Mouse (Mus musculus) kidney, postnatal 36 days (tissue): Measurements from ENCODE around the gene Zfp971.
"Not testable (repeated sequence)": the region's sequence is repeated elsewhere in the genome, so short reads cannot be mapped to it uniquely, and the experiment has no call there.

Experiments
- DNase-seq, 2 experiments: peaks; one replicate each; pipeline ENCODE4 v3.0.0; 2021 to 2022; ENCODE audit warnings: mixed read lengths in 2 of 2

The Zfp971 gene

GRCm38 (mm10) chr2:178023011-178023611, at the start of gene Zfp971:
Zfp971 (plus strand) TSS chr2:178023284.
- peak; percentile 47 to 63 for DNase-seq

DNA sequence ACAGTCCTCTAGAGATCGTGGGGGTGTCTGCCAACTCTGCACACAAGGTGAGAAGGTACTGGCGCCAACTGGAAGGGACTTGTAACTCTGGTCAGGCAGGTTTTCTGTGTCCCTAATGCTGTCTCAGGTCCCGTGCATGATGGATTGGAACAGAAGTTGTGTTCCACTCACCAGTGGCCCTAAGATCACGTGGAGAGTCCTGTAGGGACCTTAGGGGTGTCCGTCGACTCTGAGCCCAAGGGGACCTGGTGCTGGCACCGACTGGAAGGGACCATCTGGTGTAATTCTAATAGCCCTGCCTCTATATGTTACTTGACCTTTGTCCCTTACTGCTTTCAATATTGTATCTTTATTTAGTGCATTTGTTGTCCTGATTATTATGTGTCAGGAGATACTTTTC, 48.3 kb upstream of the Zfp971 start:
- DNase-seq = not testable (repeated sequence)

- not testable (repeated sequence) for DNase-seq
These were observed 3.6 kb upstream of the Zfp971 start for GRCm38 (mm10) chr2:178019486-178019885.

- not testable (repeated sequence) for DNase-seq
These were observed 2.3 kb upstream of the Zfp971 start for GRCm38 (mm10) chr2:178020773-178021172.

GRCm38 (mm10) chr2:178023861-178024260, 777 bp downstream of the Zfp971 start:
- peak in 1 of 2 experiments; percentile 3 for DNase-seq

- peak in 1 of 2 experiments; percentile 16 for DNase-seq
These were observed 4.5 kb downstream of the Zfp971 start for GRCm38 (mm10) chr2:178027601-178028000.

DNA sequence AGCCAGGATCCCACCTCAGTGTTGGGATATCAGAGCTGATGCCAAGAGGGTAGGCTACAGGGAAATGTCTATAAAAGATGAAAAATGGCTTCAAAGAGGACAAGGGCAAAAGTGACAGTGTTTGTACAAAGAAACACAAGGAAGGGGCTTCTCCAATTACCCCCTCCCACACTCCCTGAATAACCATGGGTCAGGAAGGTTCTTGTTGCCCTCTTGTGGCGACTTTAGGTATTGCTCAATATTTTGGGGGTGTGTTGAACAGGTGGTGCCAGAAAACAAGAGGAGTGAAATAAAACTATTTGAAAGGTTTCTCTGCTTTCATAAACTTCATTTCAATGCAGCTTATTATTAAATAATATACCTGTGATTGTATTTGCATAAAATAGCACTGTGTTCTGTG, 35.1 kb downstream of the Zfp971 start:
- peak; percentile 53 to 80 for DNase-seq

DNA sequence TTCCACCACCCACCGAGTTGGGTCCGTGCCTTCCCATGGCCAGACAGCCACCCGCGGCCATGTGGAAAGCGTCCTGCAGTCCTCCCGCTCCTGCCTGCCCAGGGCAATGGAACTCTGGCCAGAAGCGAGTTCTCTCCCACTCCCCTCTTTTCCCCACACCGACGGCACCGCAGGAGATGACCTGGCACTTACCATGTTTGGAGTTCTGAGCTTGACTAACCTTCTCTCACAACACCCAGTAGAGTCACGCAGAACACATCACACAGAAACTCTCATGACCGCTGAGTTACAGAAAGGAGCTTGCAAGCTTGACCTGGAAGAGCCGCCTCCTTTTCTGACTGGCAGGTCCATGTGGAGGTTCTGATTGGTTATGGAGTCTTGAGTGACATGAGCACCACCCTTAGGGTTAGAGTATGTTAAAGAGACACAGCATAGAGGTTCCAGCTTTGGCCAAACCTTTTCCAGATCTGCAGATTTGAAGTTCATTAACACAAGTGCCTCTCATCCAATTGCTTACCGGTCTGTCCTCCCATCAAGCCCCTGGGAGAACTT, 55.2 kb downstream of the Zfp971 start, which contains the start of gene Zfp931:
TSS of gene Zfp931 (minus strand) at position 311 of the 552 bp plus-strand sequence.
- DNase-seq = peak in 1 of 2 experiments; percentile 19
